Mouse (Mus musculus): Measurements from ENCODE around the gene Arhgap10.
"Not testable (repeated sequence)": the region's sequence is repeated elsewhere in the genome, so short reads cannot be mapped to it uniquely, and the experiment has no call there.

Arhgap10 gene

GRCm38 (mm10) chr8:77340046-77340747, 177.6 kb downstream of the Arhgap10 start:
- DNase-seq = no peak

GRCm38 (mm10) chr8:77337272-77337671, 180.5 kb downstream of the Arhgap10 start:
- DNase-seq = no peak

GRCm38 (mm10) chr8:77331180-77331579, 186.6 kb downstream of the Arhgap10 start:
- no peak for DNase-seq

- no peak for DNase-seq
Measured at GRCm38 (mm10) chr8:77330304-77330703, 187.4 kb downstream of the Arhgap10 start.

- no peak for DNase-seq
Measured at GRCm38 (mm10) chr8:77329783-77330182, 188.0 kb downstream of the Arhgap10 start.

GRCm38 (mm10) chr8:77328473-77328872, 189.3 kb downstream of the Arhgap10 start:
- DNase-seq = no peak

GRCm38 (mm10) chr8:77327326-77327725, 190.4 kb downstream of the Arhgap10 start:
- no peak for DNase-seq

GRCm38 (mm10) chr8:77322727-77323126, 195.0 kb downstream of the Arhgap10 start:
- DNase-seq = not testable (repeated sequence)

- no peak for DNase-seq
Measured at GRCm38 (mm10) chr8:77321901-77322300, 195.9 kb downstream of the Arhgap10 start.

GRCm38 (mm10) chr8:77318590-77318989, 199.2 kb downstream of the Arhgap10 start:
- no peak for DNase-seq

- no peak for DNase-seq
Measured at GRCm38 (mm10) chr8:77317771-77318170, 200.0 kb downstream of the Arhgap10 start.

- no peak for DNase-seq
Measured at GRCm38 (mm10) chr8:77313003-77313402, 204.8 kb downstream of the Arhgap10 start.

- DNase-seq = no peak
Measured at GRCm38 (mm10) chr8:77311762-77312161, 206.0 kb downstream of the Arhgap10 start.

GRCm38 (mm10) chr8:77310541-77310940, 207.2 kb downstream of the Arhgap10 start:
- DNase-seq = no peak

GRCm38 (mm10) chr8:77310026-77310425, 207.7 kb downstream of the Arhgap10 start:
- DNase-seq = no peak

- peak; percentile 29 for DNase-seq
Measured at GRCm38 (mm10) chr8:77294599-77294998, 223.2 kb downstream of the Arhgap10 start.

GRCm38 (mm10) chr8:77292649-77293048, 225.1 kb downstream of the Arhgap10 start:
- no peak for DNase-seq

- DNase-seq = no peak
Measured at GRCm38 (mm10) chr8:77292120-77292519, 225.6 kb downstream of the Arhgap10 start.

GRCm38 (mm10) chr8:77288492-77288891, 229.3 kb downstream of the Arhgap10 start:
- no peak for DNase-seq

GRCm38 (mm10) chr8:77288065-77288464, 229.7 kb downstream of the Arhgap10 start:
- DNase-seq = no peak

- no peak for DNase-seq
Measured at GRCm38 (mm10) chr8:77284473-77284872, 233.3 kb downstream of the Arhgap10 start.

- DNase-seq = no peak
Measured at GRCm38 (mm10) chr8:77282605-77283236, 235.0 kb downstream of the Arhgap10 start.

- DNase-seq = no peak
Measured at GRCm38 (mm10) chr8:77279977-77280376, 237.8 kb downstream of the Arhgap10 start.

- DNase-seq = no peak
Measured at GRCm38 (mm10) chr8:77278246-77278645, 239.5 kb downstream of the Arhgap10 start.

- no peak for DNase-seq
Measured at GRCm38 (mm10) chr8:77276827-77277226, 240.9 kb downstream of the Arhgap10 start.
